Mouse (Mus musculus): ENCODE results near the gene Satb2. TPM values are rescaled to one million over a fixed set of nuclear protein-coding genes. Genes with fewer than 3 reads are reported as not detected.

Satb2 gene
- total and polyA plus RNA-seq, 3 experiments, result 2.0 to 3.9 (median 2.1) TPM

DNA sequence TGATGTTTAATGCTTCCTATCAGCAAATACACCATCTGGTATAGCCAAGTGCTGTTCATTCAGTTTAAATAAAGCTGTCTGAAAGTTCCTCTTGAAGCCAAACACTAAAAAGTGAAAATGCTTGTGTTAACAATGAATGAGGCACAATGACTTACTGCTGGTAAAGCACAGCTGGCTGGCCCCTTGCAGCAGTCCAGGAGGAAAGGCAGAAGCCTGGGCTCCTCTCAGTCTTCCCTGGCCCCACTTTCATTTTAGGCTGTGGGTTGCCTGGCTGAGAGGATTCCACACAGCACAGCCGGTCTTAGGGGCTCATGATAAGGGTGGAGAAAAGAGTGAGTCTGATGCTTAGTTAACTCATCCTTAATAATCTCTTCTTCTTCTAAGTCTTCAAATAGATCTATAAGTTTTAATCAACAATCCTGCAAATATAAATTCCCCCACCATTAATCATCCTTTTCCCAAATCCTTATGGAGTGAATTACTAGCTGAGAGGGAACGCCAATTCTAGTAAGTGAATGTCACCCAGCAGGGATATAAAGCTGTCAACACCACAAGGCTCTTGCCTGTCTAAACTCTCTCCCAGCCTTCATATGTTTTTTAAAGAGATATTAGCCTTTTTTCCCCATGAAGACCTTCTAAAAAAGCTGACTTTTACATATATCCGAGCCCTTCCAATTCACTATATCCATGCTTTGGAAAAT, 12.4 kb downstream of the Satb2 start:
- H3K79me2 ChIP-seq (replicated peaks; ENCODE audit: control insufficient read depth, extremely low read depth, insufficient read depth, poor library complexity, severe bottlenecking), result peaks cover 16% of the 10 kb centered on the region
- dilution Hi-C loops (cut with MboI; ENCODE audit: extremely low pct_ligation_motif_present, extremely low pct_unique_long_range_greater_than_20kb, low sequenced_read_pairs) (no loop called here), in situ Hi-C loops (cut with MboI; ENCODE audit: low pct_ligation_motif_present, low pct_unique_long_range_greater_than_20kb, low sequenced_read_pairs) (loop anchor here (5.0 kb wide), 1 partner anchor 209 kb away; no protein-coding TSS in a partner anchor)
- H3K4me2 ChIP-seq (ENCODE audit: insufficient read depth, low read depth, poor library complexity, severe bottlenecking), result no peak overlapping the region
- no peak overlapping the region for H3K27ac ChIP-seq (ENCODE audit: insufficient read depth, low read depth)
- no peaks in the 10 kb centered on the region for H3K27me3 ChIP-seq (replicated peaks)
- no peak for DNase-seq (ENCODE audit: extremely low read depth)
- no peak for TF ChIP-seq E2F4 (IDR thresholded peaks at IDR 0.05; ENCODE audit: insufficient replicate concordance, low read depth, low read length)
- TF ChIP-seq IRF4 (IDR thresholded peaks at IDR 0.05; ENCODE audit: low read depth, low read length), result no peak
- no peak for TF ChIP-seq GABPA (IDR thresholded peaks at IDR 0.05; ENCODE audit: insufficient replicate concordance, low read depth, low read length)
- no peak for TF ChIP-seq EP300 (IDR thresholded peaks at IDR 0.05; ENCODE audit: low read length)
- no peak for TF ChIP-seq ETS1 (conservative IDR thresholded peaks at IDR 0.05; ENCODE audit: low read depth, low read length)
- no peak for TF ChIP-seq ZNF384 (IDR thresholded peaks at IDR 0.05; ENCODE audit: low read depth, low read length)
- TF ChIP-seq ELF1 (IDR thresholded peaks at IDR 0.05; ENCODE audit: low read depth, low read length), result no peak
- TF ChIP-seq MAFK (IDR thresholded peaks at IDR 0.05; ENCODE audit: insufficient replicate concordance, low read length), result no peak
- no peak for TF ChIP-seq POLR2A (IDR thresholded peaks at IDR 0.05; ENCODE audit: low read depth, low read length)
- no peak for TF ChIP-seq JUN (IDR thresholded peaks at IDR 0.05; ENCODE audit: insufficient read depth, low read depth, low read length)
- TF ChIP-seq USF2 (conservative IDR thresholded peaks at IDR 0.05; ENCODE audit: low read depth, low read length), result no peak
- no peak for TF ChIP-seq CHD2 (IDR thresholded peaks at IDR 0.05; ENCODE audit: low read length)
- TF ChIP-seq ZKSCAN1 (IDR thresholded peaks at IDR 0.05; ENCODE audit: borderline replicate concordance, low read depth, low read length), result no peak
- no peak for TF ChIP-seq MXI1 (IDR thresholded peaks at IDR 0.05; ENCODE audit: low read depth, low read length)
- no peak for TF ChIP-seq MAZ (IDR thresholded peaks at IDR 0.05; ENCODE audit: low read depth, low read length)
- TF ChIP-seq NELFE (IDR thresholded peaks at IDR 0.05; ENCODE audit: low read depth, low read length), result no peak
- TF ChIP-seq RAD21 (IDR thresholded peaks at IDR 0.05; ENCODE audit: low read depth, low read length), result no peak
- TF ChIP-seq POLR2AphosphoS2 (IDR thresholded peaks at IDR 0.05; ENCODE audit: low read depth, low read length), result no peak
- TF ChIP-seq USF1 (IDR thresholded peaks at IDR 0.05; ENCODE audit: low read depth, low read length), result no peak
- no peaks in the 10 kb centered on the region for H3K9me3 ChIP-seq (replicated peaks; ENCODE audit: low read length)
- H3K36me3 ChIP-seq (replicated peaks in 1 of 2; ENCODE audit: control insufficient read depth in 1 of 2, insufficient read depth in 1 of 2, low read length in 1 of 2), result peaks cover 5 to 27% of the 10 kb centered on the region in 2 experiments
- no peak overlapping the region for H3K9ac ChIP-seq (ENCODE audit: insufficient read depth, low read depth)
- H3K4me1 ChIP-seq (ENCODE audit: control insufficient read depth in 1 of 2, insufficient read depth in 2 of 2), result peaks cover 0 to 15% of the 10 kb centered on the region in 2 experiments; a peak in 2 of 4 replicates
- no peak overlapping the region for H3K4me3 ChIP-seq (replicated peaks in 1 of 3; ENCODE audit: low read depth in 2 of 3, low read length in 2 of 3, poor library complexity in 1 of 3)

DNA sequence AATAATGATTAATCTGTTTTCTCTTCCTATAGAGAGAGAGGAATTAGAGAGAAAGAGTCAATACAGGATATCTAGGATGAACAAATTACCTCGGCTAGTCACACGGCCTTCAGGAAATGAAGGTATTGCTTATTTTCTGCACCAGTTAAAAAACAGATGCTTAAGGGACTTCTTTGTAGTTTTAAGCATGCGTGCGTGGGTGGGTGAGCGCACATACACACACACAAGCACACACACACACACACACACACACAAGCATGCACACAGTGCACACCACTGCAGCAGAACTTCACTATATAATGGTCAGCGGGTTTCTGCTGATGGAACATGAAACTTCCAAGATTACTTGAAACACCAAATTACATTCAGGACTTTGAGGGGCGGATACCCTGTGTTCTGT, 14.0 kb downstream of the Satb2 start:
- dilution Hi-C loops (cut with MboI; ENCODE audit: extremely low pct_ligation_motif_present, extremely low pct_unique_long_range_greater_than_20kb, low sequenced_read_pairs) (no loop called here), in situ Hi-C loops (cut with MboI; ENCODE audit: low pct_ligation_motif_present, low pct_unique_long_range_greater_than_20kb, low sequenced_read_pairs) (no loop called here)
- H3K79me2 ChIP-seq (replicated peaks; ENCODE audit: control insufficient read depth, extremely low read depth, insufficient read depth, poor library complexity, severe bottlenecking), result peaks cover 4% of the 10 kb centered on the region; the same call in 1 of the 2 replicates

More for the DNA sequence above, 14.0 kb downstream of the Satb2 start:
- Histone ChIP-seq H3K4me1 (ENCODE audit: control insufficient read depth in 1 of 2, insufficient read depth in 2 of 2) (peaks cover 0 to 10% of the 10 kb centered on the region in 2 experiments; a peak in 2 of 4 replicates), H3K4me2 (ENCODE audit: insufficient read depth, low read depth, poor library complexity, severe bottlenecking) (no peak overlapping the region), H3K4me3 (replicated peaks in 1 of 3; ENCODE audit: low read depth in 2 of 3, low read length in 2 of 3, poor library complexity in 1 of 3) (no peak overlapping the region), H3K9ac (ENCODE audit: insufficient read depth, low read depth) (no peak overlapping the region), H3K27ac (ENCODE audit: insufficient read depth, low read depth) (no peak overlapping the region), H3K36me3 (replicated peaks in 1 of 2; ENCODE audit: control insufficient read depth in 1 of 2, insufficient read depth in 1 of 2, low read length in 1 of 2) (peaks cover 5 to 35% of the 10 kb centered on the region in 2 experiments), H3K27me3 (replicated peaks) (no peaks in the 10 kb centered on the region), H3K9me3 (replicated peaks; ENCODE audit: low read length) (no peaks in the 10 kb centered on the region)
- DNase-seq (ENCODE audit: extremely low read depth), result no peak
- TF ChIP-seq ZMIZ1 (IDR thresholded peaks at IDR 0.05; ENCODE audit: low read depth, low read length) (no peak), BHLHE40 (IDR thresholded peaks at IDR 0.05; ENCODE audit: low read depth, low read length) (no peak), E2F4 (IDR thresholded peaks at IDR 0.05; ENCODE audit: insufficient replicate concordance, low read depth, low read length) (no peak), ETS1 (conservative IDR thresholded peaks at IDR 0.05; ENCODE audit: low read depth, low read length) (no peak), SIN3A (IDR thresholded peaks at IDR 0.05; ENCODE audit: low read length) (no peak), CHD1 (IDR thresholded peaks at IDR 0.05; ENCODE audit: low read depth, low read length) (no peak), ELF1 (IDR thresholded peaks at IDR 0.05; ENCODE audit: low read depth, low read length) (no peak), NELFE (IDR thresholded peaks at IDR 0.05; ENCODE audit: low read depth, low read length) (no peak), MEF2A (IDR thresholded peaks at IDR 0.05; ENCODE audit: borderline replicate concordance, low read depth, low read length) (no peak), KAT2A (IDR thresholded peaks at IDR 0.05; ENCODE audit: insufficient replicate concordance, low read length) (no peak), GABPA (IDR thresholded peaks at IDR 0.05; ENCODE audit: insufficient replicate concordance, low read depth, low read length) (no peak)

All from CH12.LX (cell line).